Mouse (Mus musculus) liver, embryonic 13.5 days (tissue): Measurements from ENCODE around the gene Ifi35. TPM values are rescaled to one million over a fixed set of nuclear protein-coding genes. Genes with fewer than 3 reads are reported as not detected.
"Not testable (repeated sequence)": the region's sequence is repeated elsewhere in the genome, so short reads cannot be mapped to it uniquely, and the experiment has no call there.

Experiments used
- ATAC-seq: fragments of 200-750 bp; cut with Nextera tagmentation; 2 replicates; pipeline ENCODE4 v1.8.0; 2017; ENCODE audit warnings: low read depth, mild to moderate bottlenecking, moderate number of reproducible peaks, moderate library complexity
- DNase-seq: peaks from one replicate; pipeline ENCODE4 v3.0.0; 2022
- H3K27ac ChIP-seq: fragments of 300-500 bp; sonication (generic); 2 replicates; pipeline ENCODE4 v1.5.1; 2015; ENCODE audit warnings: moderate library complexity, mild to moderate bottlenecking, inconsistent platforms
- H3K27me3 ChIP-seq: fragments of 300-500 bp; sonication (generic); 2 replicates; pipeline ENCODE4 v1.6.1; 2015; ENCODE audit warnings: mild to moderate bottlenecking, inconsistent platforms
- H3K36me3 ChIP-seq: fragments of 300-500 bp; sonication (generic); 2 replicates; pipeline ENCODE4 v1.6.1; 2015; ENCODE audit warnings: mild to moderate bottlenecking, inconsistent platforms
- H3K4me1 ChIP-seq: fragments of 300-500 bp; sonication (generic); replicated peaks from 2 replicates; pipeline ENCODE4 v1.6.1; 2015; ENCODE audit warnings: inconsistent platforms
- H3K4me2 ChIP-seq: fragments of 300-500 bp; sonication (generic); 2 replicates; pipeline ENCODE4 v1.6.1; 2015; ENCODE audit warnings: inconsistent platforms, mild to moderate bottlenecking, moderate library complexity
- H3K4me3 ChIP-seq: fragments of 300-500 bp; sonication (generic); replicated peaks from 2 replicates; pipeline ENCODE4 v1.5.1; 2015; ENCODE audit warnings: mild to moderate bottlenecking, inconsistent platforms
- H3K9ac ChIP-seq: fragments of 300-500 bp; sonication (generic); 2 replicates; pipeline ENCODE4 v1.6.1; 2015; ENCODE audit warnings: mild to moderate bottlenecking, inconsistent platforms
- H3K9me3 ChIP-seq: fragments of 300-500 bp; sonication (generic); replicated peaks from 2 replicates; pipeline ENCODE4 v1.6.1; 2016; ENCODE audit warnings: inconsistent platforms
- WGBS: fragments of 180-500 bp; shearing (Covaris S2); methylation state at CpG from one replicate; pipeline ENCODE4 v1.1.7; 2015; ENCODE audit not compliant: insufficient replicate concordance; 5-methylcytosine and 5-hydroxymethylcytosine counted together
- polyA plus RNA-seq: library from polyadenylated mRNA; unstranded; fragments of >200 nt; fragmentation: Nextera tagmentation; extraction: Ambion mirVana; gene quantifications from 2 replicates; pipeline ENCODE4 v1.2.1, GENCODE M21; 2015

Ifi35 gene
- polyA plus RNA-seq, 1 experiment from 2014 or later: 33.0 TPM

- Histone ChIP-seq H3K9me3 (no peaks in the 10 kb centered on the region), H3K4me2 (no peak overlapping the region), H3K36me3 (no peaks in the 10 kb centered on the region), H3K27me3 (peaks cover 73% of the 10 kb centered on the region), H3K9ac (no peak overlapping the region), H3K4me1 (peaks cover 44% of the 10 kb centered on the region), H3K27ac (no peak overlapping the region), H3K4me3 (no peak overlapping the region)
- DNase-seq (no peak), ATAC-seq (no peak)
- 65% methylated on average over 7 of the region's 7 CpGs for WGBS
These were observed 22.0 kb downstream of the Ifi35 start for GRCm38 (mm10) chr11:101470206-101470605.

- Histone ChIP-seq H3K36me3 (no peaks in the 10 kb centered on the region), H3K9ac (no peak overlapping the region), H3K9me3 (no peaks in the 10 kb centered on the region), H3K4me1 (peaks cover 27% of the 10 kb centered on the region), H3K4me3 (no peak overlapping the region), H3K27me3 (peaks cover 55% of the 10 kb centered on the region), H3K27ac (no peak overlapping the region), H3K4me2 (no peak overlapping the region)
- 57% methylated on average over 3 of the region's 3 CpGs for WGBS
- DNase-seq: no peak
- no peak for ATAC-seq
These were observed 23.7 kb downstream of the Ifi35 start for GRCm38 (mm10) chr11:101471926-101472325.

GRCm38 (mm10) chr11:101472336-101472735 lies 24.1 kb downstream of the Ifi35 start:
- Histone ChIP-seq H3K4me1 (peaks cover 23% of the 10 kb centered on the region), H3K4me2 (no peak overlapping the region), H3K4me3 (no peak overlapping the region), H3K36me3 (no peaks in the 10 kb centered on the region), H3K9me3 (no peaks in the 10 kb centered on the region), H3K27ac (no peak overlapping the region), H3K27me3 (peaks cover 51% of the 10 kb centered on the region), H3K9ac (no peak overlapping the region)
- ATAC-seq (no peak), DNase-seq (no peak)
- WGBS: 57% methylated on average over 7 of the region's 7 CpGs

GRCm38 (mm10) chr11:101473686-101474085 lies 25.5 kb downstream of the Ifi35 start:
- ATAC-seq, H3K4me1 ChIP-seq, H3K4me2 ChIP-seq, H3K36me3 ChIP-seq, H3K9me3 ChIP-seq, H3K4me3 ChIP-seq, H3K9ac ChIP-seq, H3K27ac ChIP-seq, DNase-seq: not testable (repeated sequence)
- 54% methylated on average over 1 of the region's 1 CpGs for WGBS
- peaks cover 38% of the 10 kb centered on the region for H3K27me3 ChIP-seq

- no peak overlapping the region for H3K9ac ChIP-seq
- peaks cover 36% of the 10 kb centered on the region for H3K27me3 ChIP-seq
- peaks cover 8% of the 10 kb centered on the region for H3K4me1 ChIP-seq
- H3K4me2 ChIP-seq: no peak overlapping the region
- DNase-seq: no peak
- H3K36me3 ChIP-seq: no peaks in the 10 kb centered on the region
- no peak overlapping the region for H3K4me3 ChIP-seq
- WGBS: 73% methylated on average over 5 of the region's 5 CpGs
- no peak for ATAC-seq
- no peak overlapping the region for H3K27ac ChIP-seq
- no peaks in the 10 kb centered on the region for H3K9me3 ChIP-seq
These were observed 26.1 kb downstream of the Ifi35 start for GRCm38 (mm10) chr11:101474298-101474697.

GRCm38 (mm10) chr11:101476361-101476760 lies 28.2 kb downstream of the Ifi35 start:
- H3K4me2 ChIP-seq, H3K36me3 ChIP-seq, ATAC-seq, H3K9me3 ChIP-seq, H3K27ac ChIP-seq, H3K4me3 ChIP-seq, DNase-seq, H3K9ac ChIP-seq: not testable (repeated sequence)
- peaks cover 27% of the 10 kb centered on the region for H3K4me1 ChIP-seq
- WGBS: 68% methylated on average over 4 of the region's 4 CpGs
- H3K27me3 ChIP-seq: peaks cover 22% of the 10 kb centered on the region

GRCm38 (mm10) chr11:101477194-101477551 lies 29.0 kb downstream of the Ifi35 start:
- ATAC-seq: no peak
- DNase-seq: no peak
- WGBS: 59% methylated on average over 4 of the region's 4 CpGs
- Histone ChIP-seq H3K4me3 (no peak overlapping the region), H3K4me1 (peaks cover 29% of the 10 kb centered on the region), H3K36me3 (no peaks in the 10 kb centered on the region), H3K27ac (no peak overlapping the region), H3K9ac (no peak overlapping the region), H3K9me3 (no peaks in the 10 kb centered on the region), H3K4me2 (no peak overlapping the region), H3K27me3 (peaks cover 15% of the 10 kb centered on the region)

- no peak overlapping the region for H3K27ac ChIP-seq
- no peaks in the 10 kb centered on the region for H3K36me3 ChIP-seq
- no peak for DNase-seq
These were observed 29.5 kb downstream of the Ifi35 start for GRCm38 (mm10) chr11:101477552-101478211.

GRCm38 (mm10) chr11:101479171-101479635 lies 31.0 kb downstream of the Ifi35 start:
- Histone ChIP-seq H3K4me2 (peak overlapping the region; percentile 38), H3K9me3 (no peaks in the 10 kb centered on the region), H3K27ac (no peak overlapping the region), H3K36me3 (no peaks in the 10 kb centered on the region), H3K4me1 (peaks cover 38% of the 10 kb centered on the region), H3K27me3 (peaks cover 9% of the 10 kb centered on the region), H3K4me3 (no peak overlapping the region), H3K9ac (peak overlapping the region; percentile 22; the same call in 1 of the 2 replicates)
- no peak for DNase-seq
- WGBS: 29% methylated on average over 18 of the region's 18 CpGs
- ATAC-seq: no peak

More at GRCm38 (mm10) chr11:101477552-101478211, 29.5 kb downstream of the Ifi35 start:
- Histone ChIP-seq H3K4me2 (no peak overlapping the region), H3K4me3 (no peak overlapping the region), H3K27me3 (peaks cover 11% of the 10 kb centered on the region), H3K4me1 (peaks cover 26% of the 10 kb centered on the region), H3K9ac (no peak overlapping the region), H3K9me3 (no peaks in the 10 kb centered on the region)
- WGBS: 59% methylated on average over 10 of the region's 10 CpGs
- ATAC-seq: no peak

GRCm38 (mm10) chr11:101480912-101481311 lies 32.7 kb downstream of the Ifi35 start:
- 0 out of 2 replicates have a peak overlapping the region, but pooled peaks have one; percentile 34 for H3K27ac ChIP-seq
- no peak overlapping the region for H3K4me3 ChIP-seq
- ATAC-seq (no peak), DNase-seq (no peak)
- H3K4me2 ChIP-seq: no peak overlapping the region
- H3K36me3 ChIP-seq: no peaks in the 10 kb centered on the region
- H3K27me3 ChIP-seq: peaks cover 9% of the 10 kb centered on the region
- no peaks in the 10 kb centered on the region for H3K9me3 ChIP-seq
- H3K9ac ChIP-seq: no peak overlapping the region
- H3K4me1 ChIP-seq: peaks cover 55% of the 10 kb centered on the region
- 38% methylated on average over 6 of the region's 6 CpGs for WGBS

- Histone ChIP-seq H3K4me2 (peak overlapping the region; percentile 56; the same call in 1 of the 2 replicates), H3K4me1 (peaks cover 69% of the 10 kb centered on the region), H3K27ac (peak overlapping the region; percentile 80), H3K9ac (0 out of 2 replicates have a peak overlapping the region, but pooled peaks have one; percentile 23), H3K36me3 (peaks cover 21% of the 10 kb centered on the region), H3K27me3 (peaks cover 8% of the 10 kb centered on the region), H3K9me3 (no peaks in the 10 kb centered on the region), H3K4me3 (no peak overlapping the region)
- ATAC-seq: no peak
- 33% methylated on average over 3 of the region's 3 CpGs for WGBS
- DNase-seq: no peak
These were observed 35.6 kb downstream of the Ifi35 start for GRCm38 (mm10) chr11:101483804-101484203.

- ATAC-seq (peak; percentile 56), DNase-seq (peak; percentile 53)
- H3K27ac ChIP-seq: peak overlapping the region; percentile 80
- WGBS: 23% methylated on average over 6 of the region's 6 CpGs
- no peak overlapping the region for H3K4me3 ChIP-seq
- peak overlapping the region; percentile 56 for H3K4me2 ChIP-seq
- H3K36me3 ChIP-seq: peaks cover 25% of the 10 kb centered on the region
- peaks cover 65% of the 10 kb centered on the region for H3K4me1 ChIP-seq
- H3K27me3 ChIP-seq: peaks cover 4% of the 10 kb centered on the region
- no peaks in the 10 kb centered on the region for H3K9me3 ChIP-seq
- H3K9ac ChIP-seq: 0 out of 2 replicates have a peak overlapping the region, but pooled peaks have one; percentile 23
These were observed 36.0 kb downstream of the Ifi35 start for GRCm38 (mm10) chr11:101484245-101484644.
